Mouse (Mus musculus): ENCODE measurements around the gene Cpox. TPM values are rescaled to one million over a fixed set of nuclear protein-coding genes. Genes with fewer than 3 reads are reported as not detected.
A peak's percentile ranks its signal among the peaks of the same experiment; 100 is the strongest.

The Cpox gene
- total RNA-seq, 2 experiments from 2014 or later, result 11.4 to 14.5 TPM

DNA sequence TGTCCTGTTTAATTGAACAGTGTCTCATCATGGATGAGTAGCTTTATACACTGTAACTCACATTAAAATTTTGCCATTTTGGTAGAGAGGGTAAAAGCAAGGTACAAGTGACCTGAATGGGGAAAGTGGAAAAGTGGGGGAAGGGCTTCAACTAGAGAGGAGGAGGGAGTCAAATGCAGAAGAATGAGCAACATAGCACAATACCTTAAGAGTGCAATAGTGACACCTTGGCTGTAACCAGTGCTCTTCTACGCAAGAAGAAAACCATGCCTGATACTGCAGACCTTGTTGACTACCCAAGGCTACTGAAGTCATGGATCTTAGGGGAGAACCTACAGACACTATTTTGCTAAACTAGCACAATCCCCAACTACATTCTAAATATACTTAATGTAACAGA, 27.2 kb downstream of the Cpox start:
- no peak for DNase-seq (ENCODE audit: low spot score in 2 of 2)

DNA sequence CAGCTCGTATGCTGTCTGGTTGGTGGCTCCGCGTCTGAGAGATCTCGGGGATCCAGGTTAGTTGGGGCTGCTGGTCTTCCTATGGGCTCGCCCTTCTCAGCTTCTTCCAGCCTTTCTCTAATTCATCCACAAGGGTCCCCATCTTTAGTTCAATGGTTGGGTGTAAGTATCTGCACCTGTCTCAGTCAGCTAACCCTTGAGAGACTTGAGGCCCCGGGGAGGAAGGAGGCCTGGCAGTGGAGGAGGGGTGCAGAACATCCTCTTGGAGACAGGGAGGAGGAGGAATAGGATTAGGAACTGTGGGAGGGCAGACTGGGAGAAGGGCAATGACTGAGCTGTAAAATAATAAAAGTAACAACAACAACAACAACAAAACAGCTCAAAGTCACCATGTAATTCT, 30.1 kb downstream of the Cpox start:
- no peak for DNase-seq (ENCODE audit: low spot score in 2 of 2)

DNA sequence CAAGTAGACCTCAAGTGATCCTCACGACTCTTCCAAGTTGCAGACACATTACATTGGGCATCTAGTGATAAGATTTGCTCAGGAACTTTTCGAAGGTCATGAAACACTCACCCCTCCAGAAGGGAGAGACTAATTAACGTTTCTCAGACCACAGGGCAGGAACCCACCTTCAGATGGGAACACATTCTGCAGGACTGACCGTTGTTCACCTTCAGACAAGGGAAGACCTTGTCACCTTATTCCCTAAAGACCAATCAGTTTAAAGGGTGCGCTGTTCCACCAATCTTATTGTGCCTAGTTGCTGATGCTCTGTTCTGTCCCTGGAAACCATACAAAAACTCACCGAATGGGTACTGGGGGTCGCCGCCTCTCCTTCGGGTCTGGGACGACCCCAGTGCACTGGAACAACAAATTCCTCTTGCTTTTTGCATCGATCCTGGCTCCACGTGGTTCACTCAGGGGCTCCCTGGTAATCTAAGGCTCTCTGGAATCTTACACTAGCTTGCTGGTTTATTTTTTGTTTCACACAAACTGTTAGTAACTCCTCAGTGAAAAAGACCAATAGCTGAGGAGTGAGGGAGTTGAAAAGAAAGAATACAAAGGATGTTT, 30.8 kb downstream of the Cpox start:
- DNase-seq (ENCODE audit: low spot score in 2 of 2), result no peak

DNA sequence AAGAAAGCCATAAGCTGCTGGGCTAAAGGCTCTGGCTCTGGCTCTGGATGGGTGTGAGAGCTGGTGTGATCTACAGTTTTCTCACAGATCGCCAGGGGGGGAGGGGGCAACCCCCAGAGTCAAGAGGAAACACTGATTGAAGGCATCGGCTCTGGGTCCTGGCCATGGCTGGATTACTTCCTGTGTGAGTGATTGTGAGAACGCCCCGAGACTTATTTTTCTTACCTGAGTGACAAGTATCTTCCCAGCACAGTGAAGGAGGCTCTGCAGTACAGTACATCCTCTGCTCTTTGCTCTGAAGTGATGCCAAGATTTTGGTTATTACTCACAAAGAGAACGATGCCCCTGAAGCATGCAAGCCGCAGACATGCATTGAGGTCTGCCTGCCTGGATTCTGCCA, 31.7 kb downstream of the Cpox start:
- no peak for DNase-seq (ENCODE audit: low spot score in 2 of 2)

DNA sequence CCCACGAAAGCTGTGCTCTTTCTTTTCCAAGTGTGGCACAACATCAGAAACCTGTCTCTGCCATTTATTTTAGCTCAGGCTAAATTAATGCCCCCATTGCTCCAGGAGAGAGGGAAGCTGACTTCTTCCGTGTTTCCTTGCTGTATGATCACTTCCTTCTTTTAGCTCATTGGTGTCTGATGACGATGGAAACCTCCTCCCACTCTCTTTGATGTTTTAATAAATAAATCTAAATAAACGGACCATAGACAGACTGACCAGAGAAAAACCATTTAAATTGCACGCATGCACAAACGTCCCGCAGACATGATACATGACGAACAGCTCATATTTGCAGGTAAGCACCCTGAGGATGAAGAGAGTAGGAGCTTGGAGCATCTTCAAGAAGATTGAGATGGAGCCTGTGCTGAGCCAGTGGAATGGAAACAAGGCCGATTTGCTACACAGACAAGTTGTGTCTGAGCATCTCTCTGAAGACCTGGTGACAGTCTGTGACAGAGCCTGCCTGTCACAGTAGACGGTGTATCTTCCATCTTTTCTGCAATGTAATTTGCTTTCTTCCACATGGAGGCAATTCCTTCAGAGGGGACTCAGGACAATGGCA, 32.3 kb downstream of the Cpox start:
- DNase-seq (ENCODE audit: low spot score in 2 of 2), result no peak

DNA sequence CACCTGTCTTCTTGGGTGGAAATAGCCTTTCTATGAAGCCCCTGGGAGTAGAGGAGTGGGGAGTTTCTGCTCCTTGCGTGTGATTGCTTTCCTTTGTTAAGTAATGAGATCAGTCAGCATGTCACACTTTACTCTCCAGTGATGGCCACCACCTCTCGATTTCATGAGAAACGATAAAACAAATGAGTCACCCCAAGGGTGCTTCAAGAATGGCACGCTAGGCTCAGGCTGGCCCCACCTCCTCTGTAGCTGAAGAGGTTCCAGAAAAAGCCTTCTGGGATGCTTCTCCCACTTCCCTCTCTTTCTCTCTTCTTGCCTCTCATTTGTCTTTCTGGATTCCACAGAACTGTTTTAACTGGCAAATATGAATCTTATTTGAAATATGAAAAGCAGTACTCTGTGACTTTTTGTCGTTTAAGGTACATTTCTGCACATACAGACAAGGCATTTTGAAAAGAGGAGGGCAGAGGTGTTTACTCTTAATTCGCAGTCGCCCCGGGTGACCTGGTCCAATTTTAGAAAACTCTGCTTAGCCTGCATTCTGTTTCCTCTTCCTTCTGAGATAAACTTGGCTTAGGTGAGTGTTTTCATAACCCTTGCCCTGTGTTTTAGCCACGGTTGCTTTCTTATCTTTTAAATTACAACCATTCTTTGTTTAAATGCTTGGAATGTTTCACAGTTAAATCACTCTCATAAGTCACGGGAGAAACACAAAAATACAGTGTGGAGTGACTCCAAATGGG, 33.5 kb downstream of the Cpox start:
- no peak for DNase-seq (ENCODE audit: low spot score in 2 of 2)

DNA sequence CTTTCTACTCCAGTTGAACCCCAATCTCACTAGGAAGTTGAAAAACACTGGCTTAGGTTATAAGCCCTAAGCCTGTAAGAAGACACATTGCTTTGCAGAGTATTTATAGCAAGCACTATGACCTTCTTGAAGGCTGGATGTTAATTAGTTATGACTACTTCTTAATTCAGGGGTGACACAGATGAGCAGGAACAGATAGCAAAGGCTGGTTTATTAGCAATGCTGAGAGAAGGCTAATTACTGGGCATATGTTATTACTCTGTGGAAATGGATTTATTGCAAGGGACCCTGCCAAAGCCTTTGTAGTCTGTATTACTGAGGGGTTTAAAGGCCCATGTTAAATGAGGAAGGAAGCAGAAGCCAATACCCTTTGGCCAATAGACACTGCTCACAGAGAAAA, 34.9 kb downstream of the Cpox start:
- no peak for DNase-seq (ENCODE audit: low spot score in 2 of 2)

DNA sequence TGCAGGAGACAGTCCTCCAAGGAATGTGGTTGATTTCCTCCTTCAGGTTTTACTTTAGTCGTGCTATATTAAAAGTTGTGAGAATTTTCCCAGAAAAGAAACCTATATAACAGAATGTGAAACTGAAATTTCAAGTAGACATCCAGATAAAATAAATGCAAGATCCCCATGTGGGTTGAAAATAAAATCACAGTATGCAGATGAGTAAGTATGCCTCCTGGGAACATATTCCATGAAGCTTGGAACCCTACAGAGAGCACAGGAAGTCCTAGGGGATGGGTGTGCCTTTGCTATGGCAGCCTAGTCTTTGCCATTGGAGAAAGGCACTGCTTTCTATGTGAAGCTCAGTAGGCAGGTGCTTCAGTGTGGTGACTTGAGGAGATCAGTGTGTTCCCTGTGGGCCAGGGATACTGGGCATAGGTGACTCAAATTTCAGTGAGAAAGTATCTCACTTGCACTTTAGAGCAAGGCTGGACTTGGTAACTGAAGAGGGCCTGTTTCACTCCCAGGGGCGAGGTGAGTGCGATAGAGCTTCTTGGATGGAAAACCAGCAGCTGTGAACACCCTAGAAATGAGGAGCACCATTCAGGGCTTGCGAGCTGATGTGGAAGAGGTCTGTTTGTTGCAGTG, 37.3 kb downstream of the Cpox start:
- no peak for DNase-seq (ENCODE audit: low spot score in 2 of 2)

DNA sequence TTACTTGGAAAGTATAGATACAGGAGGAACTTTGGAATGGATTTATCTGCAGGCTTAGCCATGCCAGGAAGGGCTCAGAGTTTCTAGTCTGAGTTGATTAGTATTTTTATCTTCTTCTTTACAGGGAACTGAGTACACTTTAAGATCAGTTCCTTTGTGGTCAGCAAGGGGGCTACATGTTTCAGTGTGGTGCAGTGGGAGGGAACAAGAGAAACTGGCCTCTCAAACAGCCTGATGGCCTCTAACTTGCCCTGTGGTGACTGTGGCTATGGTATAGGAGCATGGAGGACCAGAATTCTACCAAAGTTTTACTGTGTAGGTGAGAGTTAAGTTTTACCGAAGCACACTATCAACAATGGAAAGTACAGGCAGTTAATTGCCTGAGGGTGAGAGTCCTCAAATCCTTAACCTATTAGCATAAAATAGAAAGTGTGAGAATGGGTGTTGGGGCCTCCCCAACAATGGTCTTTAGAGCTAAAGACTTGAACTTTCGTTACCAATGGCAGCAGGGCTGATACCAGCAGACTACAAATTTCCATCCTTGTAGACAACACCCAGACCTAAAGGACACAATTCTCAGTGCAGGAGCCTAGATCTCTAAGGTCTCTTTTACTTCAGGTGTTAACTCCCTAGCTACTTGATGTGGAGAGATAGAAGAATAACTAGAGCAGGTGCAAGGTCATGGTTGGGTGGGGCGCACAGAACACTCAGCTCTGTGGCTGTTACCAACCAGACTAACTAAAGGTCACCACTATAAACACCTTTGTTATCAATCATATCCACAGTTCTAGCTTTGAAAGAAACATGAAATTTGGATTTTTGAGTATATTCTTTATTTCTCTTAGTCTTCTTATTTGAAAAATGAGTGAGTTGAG, 38.7 kb downstream of the Cpox start:
- no peak for DNase-seq (ENCODE audit: low spot score in 2 of 2)

DNA sequence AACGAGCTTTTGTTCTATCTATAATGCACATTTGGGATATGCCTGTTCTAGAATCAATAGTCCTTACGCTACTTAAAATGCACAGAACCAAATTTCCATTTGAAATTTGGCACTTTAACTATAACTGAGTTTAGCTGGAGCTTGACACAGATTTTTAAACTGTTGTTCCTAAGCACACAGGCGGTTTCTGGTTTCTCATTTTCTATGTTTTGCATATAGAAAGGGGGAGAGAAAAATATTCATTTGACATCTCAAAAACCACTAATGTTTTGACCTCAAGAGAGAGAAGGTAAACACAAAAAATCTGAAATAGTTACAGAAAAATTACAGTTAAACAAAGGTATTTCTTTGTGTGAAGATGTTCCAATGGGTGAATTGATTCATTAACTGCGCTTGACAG, 39.4 kb downstream of the Cpox start:
- no peak for DNase-seq (ENCODE audit: low spot score in 2 of 2)

DNA sequence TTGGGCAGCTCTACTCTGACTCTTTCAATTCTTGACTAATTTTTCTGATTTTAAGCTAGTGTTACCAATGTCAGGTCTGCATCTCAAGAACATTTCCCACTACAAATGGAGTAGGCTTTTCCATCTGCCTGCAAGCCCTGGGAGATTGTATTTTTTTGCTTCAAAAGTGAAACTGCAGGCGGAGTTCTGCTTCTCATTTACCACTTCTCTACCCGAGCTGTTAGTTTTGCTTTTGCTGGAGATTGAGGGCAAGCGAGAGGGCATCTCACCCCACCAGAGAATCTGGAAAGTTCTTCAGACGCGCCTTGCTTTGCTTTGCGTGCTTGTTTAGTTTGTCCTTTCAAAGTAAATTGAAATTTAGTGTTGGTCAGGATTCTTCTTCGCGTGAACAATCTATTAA, 42.1 kb downstream of the Cpox start:
- DNase-seq (ENCODE audit: low spot score in 2 of 2), result no peak

DNA sequence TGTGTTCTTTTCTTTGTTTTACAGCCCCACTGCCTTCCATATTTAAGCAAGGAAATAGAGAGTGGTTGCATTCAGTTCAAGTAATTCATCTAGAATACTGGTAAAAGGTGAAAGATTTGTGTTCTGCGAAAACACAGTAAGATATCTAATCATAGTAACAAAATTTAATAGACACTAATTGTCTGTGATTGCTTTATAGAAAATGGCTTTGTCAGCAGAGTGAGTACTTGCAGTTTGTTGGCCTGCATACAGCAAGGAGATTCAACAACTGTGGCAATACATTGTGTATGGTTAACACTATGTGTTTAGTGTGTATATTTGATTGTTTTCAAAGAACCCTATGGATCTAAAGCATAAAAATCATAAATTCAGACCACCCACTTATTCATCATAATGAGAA, 43.0 kb downstream of the Cpox start:
- no peak for DNase-seq (ENCODE audit: low spot score in 2 of 2)

DNA sequence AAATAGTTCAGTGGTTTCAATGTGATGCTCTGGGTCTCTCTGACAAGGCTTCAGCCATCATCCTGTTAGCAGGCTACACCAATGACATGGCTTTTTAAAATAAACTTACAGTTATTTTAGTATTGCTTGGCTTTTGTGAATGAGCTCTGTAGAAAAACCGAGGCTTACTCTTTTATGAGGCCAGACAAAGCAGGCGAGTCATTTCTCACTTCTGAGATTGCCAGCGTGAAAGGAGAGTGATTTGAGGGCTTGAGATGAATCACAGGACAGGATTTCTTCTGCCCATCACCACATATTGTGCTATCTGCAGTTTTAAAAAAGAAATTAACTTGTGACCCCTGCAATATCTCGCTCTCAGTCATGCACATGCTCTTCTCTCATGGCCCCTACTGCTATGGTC, 44.9 kb downstream of the Cpox start:
- DNase-seq (ENCODE audit: low spot score in 2 of 2), result no peak

DNA sequence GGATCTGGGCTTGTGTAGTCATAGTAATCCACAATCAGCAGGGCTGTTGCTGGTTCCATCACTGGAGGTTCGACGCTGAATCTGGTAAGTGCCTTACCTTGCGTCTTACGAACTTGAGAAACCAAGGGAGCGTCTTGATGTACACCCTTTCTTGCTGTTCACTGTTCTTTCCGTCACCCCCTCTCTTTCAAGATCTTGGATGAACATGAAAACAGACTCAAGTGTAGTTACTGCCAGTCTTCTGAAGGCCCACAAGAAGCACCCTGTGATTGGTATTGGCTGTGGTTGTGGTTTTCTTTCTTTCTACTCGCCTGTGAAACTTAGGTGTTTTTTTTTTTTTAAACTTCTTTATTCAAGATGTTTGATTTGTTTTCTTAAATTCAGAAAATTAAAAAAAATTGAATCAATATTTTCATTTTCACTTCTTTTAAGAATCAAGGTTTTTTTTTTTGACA, 48.6 kb downstream of the Cpox start, which contains the start of gene Gpr15:
Gpr15 (minus strand) TSS at position 405 of the 455 bp plus-strand sequence.
- DNase-seq (ENCODE audit: low spot score in 2 of 2), result no peak

DNA sequence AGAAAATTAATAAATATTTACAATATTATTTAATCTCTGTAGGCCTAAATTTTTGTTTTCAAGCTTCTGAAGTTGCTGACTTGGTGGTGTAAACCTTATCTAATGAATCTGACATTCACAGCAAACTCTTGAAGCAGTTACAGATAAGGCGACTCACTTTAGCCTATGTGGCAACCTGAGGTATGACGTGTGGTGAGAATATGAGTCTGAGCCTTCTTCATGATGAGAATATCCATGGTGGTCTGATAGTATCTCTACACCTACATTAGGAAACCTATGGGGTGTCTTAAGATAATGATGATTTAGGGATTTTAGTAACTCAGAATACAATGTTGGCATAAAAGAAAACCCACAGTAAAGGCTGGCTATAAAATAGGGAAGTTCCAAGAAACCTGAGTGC, 52.2 kb downstream of the Cpox start:
- no peak for DNase-seq (ENCODE audit: low spot score in 2 of 2)

DNA sequence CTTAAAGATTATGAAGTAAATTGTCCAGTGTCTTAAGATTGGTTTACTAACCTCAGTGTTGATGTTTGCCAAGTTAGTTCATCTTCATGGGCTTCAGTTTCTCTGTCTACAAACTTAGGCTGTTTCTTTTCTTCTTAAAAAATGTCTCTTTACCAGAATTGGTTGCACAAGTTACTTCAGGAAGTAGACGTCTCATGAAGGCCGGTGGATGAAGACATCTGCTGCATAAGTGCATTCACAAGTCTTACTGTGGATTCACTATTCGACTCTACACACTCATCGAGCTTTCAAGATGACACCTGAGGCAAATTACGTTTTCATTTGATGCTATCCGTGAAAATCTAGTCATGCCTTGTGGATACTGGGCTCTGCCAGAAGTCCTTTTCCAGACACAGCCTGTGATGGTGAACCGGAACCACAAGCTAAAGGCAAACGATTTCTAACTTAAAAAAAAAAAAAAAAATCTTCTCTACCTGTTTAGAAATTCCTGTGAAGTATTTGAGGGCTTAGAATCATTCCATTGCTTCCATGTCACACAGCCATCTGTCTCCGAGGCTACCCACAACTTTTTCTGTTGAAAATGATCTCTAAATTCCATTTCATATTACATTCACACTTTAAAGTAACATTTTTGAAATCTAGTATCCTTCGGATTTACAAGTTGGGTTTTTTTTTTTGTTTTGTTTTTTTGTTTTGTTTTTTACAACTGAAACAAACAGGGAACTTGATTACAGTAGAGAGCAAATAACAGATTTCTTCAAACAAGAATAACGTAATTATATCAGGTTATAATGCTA, 56.8 kb downstream of the Cpox start:
- DNase-seq (ENCODE audit: low spot score in 2 of 2), result no peak

DNA sequence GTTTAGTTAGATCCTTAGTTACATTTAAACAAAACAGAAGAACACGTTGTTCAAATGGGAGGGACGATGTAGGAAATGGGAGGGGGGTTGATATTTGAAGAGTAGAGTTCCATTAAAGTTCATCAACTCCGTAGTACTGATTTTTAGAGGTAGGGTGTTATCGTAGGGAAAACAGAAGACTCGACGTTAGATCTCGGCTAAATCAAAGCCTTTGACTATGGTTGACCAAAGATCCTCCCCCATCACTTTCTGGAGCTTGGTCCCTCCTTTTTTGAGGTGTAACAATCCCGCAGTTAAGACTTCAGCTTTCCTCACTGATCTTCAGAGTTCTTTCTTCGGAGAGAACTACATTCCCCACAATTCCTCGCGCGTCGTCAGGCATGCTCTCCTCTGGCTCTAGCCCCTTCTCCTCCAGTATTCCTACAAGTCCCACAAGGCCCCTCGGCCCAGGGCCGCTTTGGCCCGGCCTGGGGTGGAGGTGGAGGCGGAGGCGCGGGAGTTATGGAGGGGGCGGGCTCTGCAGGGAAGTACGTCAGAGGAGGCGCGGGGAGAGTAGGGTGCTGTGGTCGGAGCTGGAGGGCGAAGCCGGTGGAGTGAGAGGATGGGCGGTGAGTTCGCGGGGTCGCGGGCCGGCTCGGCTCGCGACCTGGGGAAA, 57.5 kb downstream of the Cpox start, which contains the start of gene Cldnd1:
Cldnd1 (plus strand) TSS at position 434 of the 655 bp plus-strand sequence.
- peak; percentile 86 to 90 for DNase-seq (ENCODE audit: low spot score in 2 of 2)

DNA sequence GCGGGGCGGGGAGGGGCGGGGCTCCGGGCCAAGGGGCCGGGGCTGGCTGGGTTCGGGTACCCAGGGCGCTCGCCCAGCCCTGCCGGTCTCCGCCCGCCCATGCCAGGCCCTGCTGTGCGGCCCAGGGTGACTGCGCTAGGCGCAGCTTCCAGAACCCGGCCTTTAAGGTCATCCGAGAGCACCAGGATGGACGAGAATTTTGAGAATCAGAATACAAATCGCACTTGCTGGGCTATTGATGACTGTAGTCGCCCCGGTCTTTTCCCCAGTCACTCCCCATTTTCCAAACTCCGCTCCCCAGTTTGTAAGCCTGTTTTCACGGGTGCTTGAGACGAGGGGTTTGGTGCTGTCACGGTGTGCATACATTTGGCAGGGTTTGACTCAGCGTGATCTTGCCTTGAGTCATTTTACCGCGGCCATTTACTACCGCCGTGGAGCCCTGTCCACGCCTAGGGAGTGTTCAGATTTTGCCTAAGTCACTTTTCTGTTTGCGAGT, 58.1 kb downstream of the Cpox start:
- no peak for DNase-seq (ENCODE audit: low spot score in 2 of 2)

DNA sequence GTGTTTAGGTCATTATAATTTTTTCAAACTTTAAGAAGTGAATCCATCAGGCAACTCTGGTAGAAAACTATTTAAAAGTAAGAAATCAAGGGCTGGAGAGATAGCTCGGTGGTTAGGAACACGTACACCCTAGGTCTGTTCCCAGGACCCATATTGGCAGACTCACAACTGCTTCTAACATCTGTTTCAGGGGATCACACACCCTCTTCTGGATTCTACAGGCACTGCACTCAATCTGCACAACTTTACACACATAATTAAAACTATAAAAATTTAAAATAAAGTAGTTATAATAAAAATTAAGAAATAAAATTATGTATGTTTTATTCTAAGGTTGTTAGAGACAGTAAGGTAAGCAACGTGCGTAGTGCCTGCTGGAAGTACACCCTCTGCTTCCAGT, 68.1 kb downstream of the Cpox start:
- DNase-seq (ENCODE audit: low spot score in 2 of 2), result no peak
